Mouse (Mus musculus): ENCODE measurements at regions not wholly inside any gene's neighbourhood (a gene's known extent, or its start where the extent isn't known, plus 50 kb on each side); places are given as distances from the start of the nearest gene placed in this dataset.
A peak's percentile ranks its signal among the peaks of the same experiment; 100 is the strongest.

DNA sequence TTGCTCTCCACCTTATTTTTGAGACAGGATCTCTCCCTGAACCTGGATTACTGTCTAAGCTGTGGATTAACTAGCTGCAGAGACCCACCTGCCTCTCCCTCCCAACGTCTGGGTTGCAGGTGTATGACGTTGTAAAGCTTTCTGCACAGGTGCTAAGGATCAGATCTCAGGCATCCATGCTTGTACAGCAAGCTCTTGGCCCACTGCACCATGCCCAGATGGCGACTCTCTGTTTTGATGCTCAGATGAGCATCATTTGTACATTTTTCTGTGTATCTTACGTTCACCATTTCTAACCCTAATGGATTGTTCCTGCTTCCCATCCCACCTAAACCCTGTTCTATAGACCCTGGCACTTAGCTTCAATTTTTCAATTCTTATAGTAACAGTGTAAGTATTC lies 59.4 kb upstream of the Ankrd55 start:
- Histone ChIP-seq H3K27ac (ENCODE audit: low read depth, low read length) (no peak overlapping the region), H3K4me1 (ENCODE audit: control insufficient read depth, insufficient read depth, low read length) (no peaks in the 10 kb centered on the region), H3K36me3 (ENCODE audit: control insufficient read depth, insufficient read depth, low read length) (no peaks in the 10 kb centered on the region), H3K27me3 (replicated peaks; ENCODE audit: control insufficient read depth, insufficient read depth, low read length) (no peaks in the 10 kb centered on the region), H3K4me2 (ENCODE audit: low read length) (no peak overlapping the region), H3K9me3 (replicated peaks; ENCODE audit: control insufficient read depth, low read length) (no peaks in the 10 kb centered on the region), H3K4me3 (ENCODE audit: low read depth, low read length) (no peak overlapping the region), H3K9ac (ENCODE audit: low read length) (no peak overlapping the region)
- no peak for DNase-seq (ENCODE audit: low spot score)
- no peak for ATAC-seq
- WGBS: 82% methylated on average over 4 of the region's 4 CpGs

GRCm38 (mm10) chr13:112230176-112230575 lies 58.1 kb upstream of the Ankrd55 start:
- Histone ChIP-seq H3K4me1 (ENCODE audit: control insufficient read depth, insufficient read depth, low read length) (no peaks in the 10 kb centered on the region), H3K9me3 (replicated peaks; ENCODE audit: control insufficient read depth, low read length) (peaks cover 3% of the 10 kb centered on the region; the same call in 1 of the 2 replicates), H3K36me3 (ENCODE audit: control insufficient read depth, insufficient read depth, low read length) (no peaks in the 10 kb centered on the region), H3K4me2 (ENCODE audit: low read length) (no peak overlapping the region), H3K27ac (ENCODE audit: low read depth, low read length) (no peak overlapping the region), H3K4me3 (ENCODE audit: low read depth, low read length) (no peak overlapping the region), H3K9ac (ENCODE audit: low read length) (no peak overlapping the region), H3K27me3 (replicated peaks; ENCODE audit: control insufficient read depth, insufficient read depth, low read length) (no peaks in the 10 kb centered on the region)
- 85% methylated on average over 3 of the region's 3 CpGs for WGBS
- DNase-seq (ENCODE audit: low spot score) (no peak), ATAC-seq (no peak)

GRCm38 (mm10) chr13:112234695-112235094 lies 53.6 kb upstream of the Ankrd55 start:
- Histone ChIP-seq H3K9ac (ENCODE audit: low read length) (no peak overlapping the region), H3K4me2 (ENCODE audit: low read length) (no peak overlapping the region), H3K27ac (ENCODE audit: low read depth, low read length) (no peak overlapping the region), H3K9me3 (replicated peaks; ENCODE audit: control insufficient read depth, low read length) (peaks cover 4% of the 10 kb centered on the region; the same call in 1 of the 2 replicates), H3K4me3 (ENCODE audit: low read depth, low read length) (no peak overlapping the region), H3K36me3 (ENCODE audit: control insufficient read depth, insufficient read depth, low read length) (no peaks in the 10 kb centered on the region), H3K27me3 (replicated peaks; ENCODE audit: control insufficient read depth, insufficient read depth, low read length) (no peaks in the 10 kb centered on the region), H3K4me1 (ENCODE audit: control insufficient read depth, insufficient read depth, low read length) (no peaks in the 10 kb centered on the region)
- 95% methylated on average over 6 of the region's 6 CpGs for WGBS
- DNase-seq (ENCODE audit: low spot score): no peak
- ATAC-seq: no peak

DNA sequence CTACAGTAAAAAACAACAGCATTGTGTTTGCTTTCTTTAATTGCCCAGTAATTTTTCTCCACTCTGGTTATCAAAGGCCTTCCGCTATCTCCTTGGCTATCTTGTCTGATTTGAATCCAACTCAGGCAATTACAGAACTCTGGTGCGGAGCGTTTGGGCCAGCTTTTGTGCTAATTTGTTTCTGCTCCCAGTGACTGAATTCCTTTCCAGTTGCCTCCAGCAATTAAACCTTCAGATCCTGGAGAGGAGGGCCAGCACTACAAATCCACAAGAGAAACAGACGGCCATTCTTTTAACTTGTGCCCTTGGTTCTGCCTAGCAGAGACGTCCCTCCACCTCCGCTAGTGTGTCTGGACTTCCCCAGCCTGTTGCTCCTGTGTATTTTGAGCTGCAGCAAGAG lies 51.3 kb upstream of the Ankrd55 start:
- peak; percentile 28 for DNase-seq (ENCODE audit: low spot score)

DNA sequence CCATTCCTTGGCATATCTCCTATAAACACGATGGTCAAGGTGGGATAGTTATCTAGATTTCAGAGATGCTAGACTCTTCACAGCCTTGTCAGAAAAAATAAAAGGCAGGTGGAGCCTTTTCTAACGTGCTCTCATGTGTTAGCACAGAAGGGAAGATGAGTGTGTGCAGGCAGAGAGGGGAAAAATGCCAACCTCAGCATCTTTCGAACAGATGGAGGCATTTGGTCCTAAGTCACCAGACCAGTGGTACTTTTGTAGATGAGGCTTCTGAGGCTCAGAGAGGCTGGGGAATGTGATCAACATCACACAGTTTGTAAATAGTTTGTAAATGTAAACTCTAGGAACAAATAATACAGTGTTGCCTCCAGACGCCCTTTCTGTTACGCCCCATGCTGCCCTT lies 50.9 kb upstream of the Ankrd55 start:
- H3K4me2 ChIP-seq (ENCODE audit: low read length): no peak overlapping the region
- ATAC-seq (no peak), DNase-seq (ENCODE audit: low spot score) (no peak)
- peaks cover 6% of the 10 kb centered on the region; the same call in 1 of the 2 replicates for H3K4me1 ChIP-seq (ENCODE audit: control insufficient read depth, insufficient read depth, low read length)
- peaks cover 4% of the 10 kb centered on the region; the same call in 1 of the 2 replicates for H3K9me3 ChIP-seq (replicated peaks; ENCODE audit: control insufficient read depth, low read length)
- no peak overlapping the region for H3K27ac ChIP-seq (ENCODE audit: low read depth, low read length)
- WGBS: 74% methylated on average over 5 of the region's 5 CpGs
- H3K4me3 ChIP-seq (ENCODE audit: low read depth, low read length): no peak overlapping the region
- no peaks in the 10 kb centered on the region for H3K27me3 ChIP-seq (replicated peaks; ENCODE audit: control insufficient read depth, insufficient read depth, low read length)
- no peak overlapping the region for H3K9ac ChIP-seq (ENCODE audit: low read length)
- H3K36me3 ChIP-seq (ENCODE audit: control insufficient read depth, insufficient read depth, low read length): no peaks in the 10 kb centered on the region

More for the DNA sequence above, 51.3 kb upstream of the Ankrd55 start:
- ATAC-seq: no peak
- WGBS: 36% methylated on average over 6 of the region's 6 CpGs
- Histone ChIP-seq H3K27me3 (replicated peaks; ENCODE audit: control insufficient read depth, insufficient read depth, low read length) (no peaks in the 10 kb centered on the region), H3K4me3 (ENCODE audit: low read depth, low read length) (no peak overlapping the region), H3K9ac (ENCODE audit: low read length) (no peak overlapping the region), H3K27ac (ENCODE audit: low read depth, low read length) (no peak overlapping the region), H3K36me3 (ENCODE audit: control insufficient read depth, insufficient read depth, low read length) (no peaks in the 10 kb centered on the region), H3K4me1 (ENCODE audit: control insufficient read depth, insufficient read depth, low read length) (peaks cover 6% of the 10 kb centered on the region; the same call in 1 of the 2 replicates), H3K4me2 (ENCODE audit: low read length) (no peak overlapping the region), H3K9me3 (replicated peaks; ENCODE audit: control insufficient read depth, low read length) (peaks cover 4% of the 10 kb centered on the region; the same call in 1 of the 2 replicates)

DNA sequence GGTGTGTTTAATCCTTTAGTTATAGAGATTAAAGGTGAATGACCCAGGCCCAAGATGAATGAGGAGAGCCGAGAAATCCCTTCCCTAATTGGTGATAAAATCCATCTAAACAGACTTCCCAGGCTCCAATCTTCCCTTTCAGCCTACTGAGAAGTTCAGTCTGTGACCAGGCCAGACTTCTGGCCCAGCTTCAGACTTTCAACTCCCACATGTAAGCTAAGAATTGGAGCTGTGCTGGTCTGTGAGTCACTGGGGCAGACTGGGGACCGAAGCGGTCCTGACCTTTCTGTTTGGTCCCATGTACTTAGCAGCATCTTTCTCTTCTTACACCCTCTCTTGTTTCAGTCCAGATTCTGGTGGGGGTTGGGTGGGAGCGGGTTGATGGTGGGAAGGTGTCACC lies 50.3 kb upstream of the Ankrd55 start:
- WGBS: 61% methylated on average over 4 of the region's 4 CpGs
- H3K27ac ChIP-seq (ENCODE audit: low read depth, low read length): no peak overlapping the region

More for the DNA sequence above, 50.3 kb upstream of the Ankrd55 start:
- Histone ChIP-seq H3K9me3 (replicated peaks; ENCODE audit: control insufficient read depth, low read length) (peaks cover 4% of the 10 kb centered on the region; the same call in 1 of the 2 replicates), H3K4me2 (ENCODE audit: low read length) (no peak overlapping the region), H3K4me3 (ENCODE audit: low read depth, low read length) (no peak overlapping the region), H3K4me1 (ENCODE audit: control insufficient read depth, insufficient read depth, low read length) (peaks cover 6% of the 10 kb centered on the region; the same call in 1 of the 2 replicates), H3K9ac (ENCODE audit: low read length) (no peak overlapping the region), H3K36me3 (ENCODE audit: control insufficient read depth, insufficient read depth, low read length) (no peaks in the 10 kb centered on the region), H3K27me3 (replicated peaks; ENCODE audit: control insufficient read depth, insufficient read depth, low read length) (no peaks in the 10 kb centered on the region)
- DNase-seq (ENCODE audit: low spot score) (no peak), ATAC-seq (no peak)

Data from forebrain, embryonic 14.5 days (tissue).